Mouse (Mus musculus) bone marrow macrophage, adult 2 months (primary cell): ENCODE data around the gene Abcg8. TPM values are rescaled to one million over a fixed set of nuclear protein-coding genes. Genes with fewer than 3 reads are reported as not detected.

Source experiments
- H3K27ac ChIP-seq: 2 replicates; pipeline ENCODE4 v1.5.1; 2012; ENCODE audit warnings: low read depth, low read length; ENCODE audit not compliant: insufficient read depth
- H3K4me1 ChIP-seq: 2 replicates; pipeline ENCODE4 v1.6.1; 2012; ENCODE audit warnings: low read length; ENCODE audit not compliant: control insufficient read depth, insufficient read depth
- H3K4me3 ChIP-seq: 2 replicates; pipeline ENCODE4 v1.5.1; 2012; ENCODE audit warnings: mild to moderate bottlenecking, low read length, moderate library complexity; ENCODE audit not compliant: insufficient read depth
- CTCF ChIP-seq: IDR thresholded peaks from 2 replicates; pipeline ENCODE4 v1.5.1; 2012; ENCODE audit warnings: low read depth, mild to moderate bottlenecking, low read length, moderate library complexity
- POLR2A ChIP-seq: IDR thresholded peaks from 2 replicates; pipeline ENCODE4 v1.6.1; 2012; ENCODE audit warnings: mild to moderate bottlenecking, low read depth, low read length, borderline replicate concordance
- polyA plus RNA-seq: library from polyadenylated mRNA; stranded (reverse); fragments of >200 nt; gene quantifications from 2 replicates; pipeline ENCODE4 v1.2.4, GENCODE M21; 2012; ENCODE audit not compliant: missing spikeins, insufficient read depth, insufficient read length

The Abcg8 gene
- polyA plus RNA-seq, 1 experiment: not detected

DNA sequence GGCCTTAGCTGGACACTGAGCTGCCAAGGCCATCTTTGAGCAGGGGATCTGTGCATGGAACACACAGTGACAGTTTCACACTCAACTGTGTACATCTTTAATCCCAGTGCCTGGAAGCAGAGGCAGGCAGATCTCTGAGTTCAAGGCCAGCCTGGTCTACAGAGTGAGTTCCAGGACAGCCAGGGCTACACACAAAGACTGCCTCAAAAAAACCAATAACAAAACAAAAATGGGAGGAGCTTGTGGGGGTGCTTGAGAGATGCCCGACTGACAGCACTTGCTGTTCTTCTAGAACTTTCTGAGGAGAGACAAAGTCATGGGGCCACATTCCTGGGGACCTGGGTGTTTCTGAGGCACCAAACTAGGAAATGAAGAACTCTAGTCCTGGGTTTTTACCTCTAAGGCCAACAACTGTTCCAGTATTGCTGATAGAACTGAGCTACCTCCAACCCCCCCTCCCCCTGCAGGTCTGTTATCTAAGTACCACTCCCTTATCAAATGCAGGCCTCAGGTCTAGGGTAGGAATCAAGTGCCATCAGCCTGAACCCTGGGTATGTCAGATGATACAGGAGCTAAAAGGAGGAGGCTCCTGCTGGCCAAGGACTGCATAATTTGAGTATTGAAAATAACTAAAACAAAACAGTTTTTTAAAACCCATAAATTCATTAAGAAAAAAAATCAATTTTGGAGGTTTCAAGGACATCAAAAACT lies 52.3 kb downstream of the Abcg8 start:
- H3K4me1 ChIP-seq: no peaks in the 10 kb centered on the region
- H3K27ac ChIP-seq: no peak overlapping the region
- H3K4me3 ChIP-seq: no peak overlapping the region
- TF ChIP-seq POLR2A (no peak), CTCF (no peak)

DNA sequence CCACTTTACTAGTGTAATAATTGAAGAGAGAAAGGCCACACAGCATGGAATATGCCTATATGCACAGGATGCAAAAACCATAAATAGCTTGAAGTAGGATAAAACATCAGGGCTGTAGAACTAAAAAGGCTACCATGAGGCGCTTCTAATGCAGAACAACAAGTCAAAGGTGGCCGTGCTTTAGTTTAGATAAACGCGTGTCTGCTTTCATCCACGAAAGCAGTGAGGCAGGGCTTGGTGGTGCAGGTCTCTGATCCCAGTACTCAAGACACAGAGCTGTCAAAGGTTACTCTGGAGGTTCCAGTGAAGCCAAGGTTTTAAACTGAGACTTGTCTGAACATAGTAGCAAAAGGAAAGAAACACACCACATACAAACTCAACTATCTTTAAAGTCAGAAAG lies 53.0 kb downstream of the Abcg8 start:
- no peak overlapping the region for H3K4me3 ChIP-seq
- H3K4me1 ChIP-seq: no peaks in the 10 kb centered on the region
- TF ChIP-seq POLR2A: no peak
- no peak for TF ChIP-seq CTCF
- H3K27ac ChIP-seq: no peak overlapping the region

DNA sequence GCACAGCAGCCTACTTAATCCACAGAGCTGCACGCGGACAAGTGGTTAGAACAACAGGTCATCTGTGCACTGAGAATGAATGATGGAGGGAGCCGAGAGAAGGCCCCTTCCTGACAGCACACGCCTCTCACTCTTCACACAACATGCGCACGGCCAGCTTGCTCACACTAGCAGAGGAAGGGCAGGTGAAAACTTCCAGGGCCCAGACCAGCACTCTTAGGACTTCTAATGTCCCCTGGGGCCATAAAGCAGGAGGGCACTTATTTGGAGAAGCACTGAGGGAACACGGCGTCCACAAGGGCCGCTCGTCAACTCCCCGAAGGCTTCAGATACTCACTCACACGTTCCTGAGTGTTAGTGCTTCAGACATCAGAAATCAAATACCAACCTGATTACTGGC lies 55.3 kb downstream of the Abcg8 start:
- H3K4me3 ChIP-seq: no peak overlapping the region
- TF ChIP-seq CTCF (no peak), POLR2A (no peak)
- H3K27ac ChIP-seq: no peak overlapping the region
- H3K4me1 ChIP-seq: no peaks in the 10 kb centered on the region

DNA sequence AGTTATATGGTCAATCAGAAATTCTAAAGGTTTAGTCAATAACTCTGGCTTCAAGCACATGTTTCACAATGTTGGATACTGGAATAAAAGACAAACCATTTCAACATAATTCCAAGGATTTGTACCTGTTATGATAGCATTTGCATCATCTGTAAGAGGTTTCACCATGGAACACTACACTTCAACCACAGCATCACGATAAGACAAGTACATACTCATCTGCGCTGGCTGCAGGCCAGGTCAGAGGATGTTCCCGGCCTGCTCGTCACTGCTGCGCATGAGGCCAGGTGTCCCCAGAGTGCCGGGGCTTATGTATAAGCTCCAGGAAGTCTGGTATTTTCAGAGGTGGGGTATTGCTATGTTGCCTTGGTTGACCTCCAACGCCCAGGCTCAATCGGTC lies 56.5 kb downstream of the Abcg8 start:
- Histone ChIP-seq H3K4me3 (no peak overlapping the region), H3K27ac (no peak overlapping the region), H3K4me1 (no peaks in the 10 kb centered on the region)
- TF ChIP-seq POLR2A: no peak

DNA sequence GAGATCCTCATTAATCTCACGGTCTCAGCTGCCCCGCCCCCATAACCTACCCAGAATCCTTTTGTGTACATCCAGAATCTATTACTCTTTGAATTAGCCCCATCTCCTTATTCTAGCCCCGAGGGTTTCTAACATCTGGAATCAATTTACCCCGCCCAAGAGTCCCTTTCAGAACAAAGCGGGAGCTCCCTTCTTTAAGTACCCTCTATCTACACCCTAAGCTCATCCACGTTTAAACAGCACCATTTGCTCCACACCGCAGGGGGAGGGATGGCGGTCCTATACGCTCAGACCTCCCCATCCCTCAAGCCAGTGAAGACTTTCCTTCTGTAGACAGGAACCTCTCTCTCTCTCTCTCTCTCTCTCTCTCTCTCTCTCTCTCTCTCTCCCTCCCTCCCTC lies 60.6 kb downstream of the Abcg8 start:
- H3K27ac ChIP-seq: no peak overlapping the region
- TF ChIP-seq CTCF: no peak
- no peak for TF ChIP-seq POLR2A

DNA sequence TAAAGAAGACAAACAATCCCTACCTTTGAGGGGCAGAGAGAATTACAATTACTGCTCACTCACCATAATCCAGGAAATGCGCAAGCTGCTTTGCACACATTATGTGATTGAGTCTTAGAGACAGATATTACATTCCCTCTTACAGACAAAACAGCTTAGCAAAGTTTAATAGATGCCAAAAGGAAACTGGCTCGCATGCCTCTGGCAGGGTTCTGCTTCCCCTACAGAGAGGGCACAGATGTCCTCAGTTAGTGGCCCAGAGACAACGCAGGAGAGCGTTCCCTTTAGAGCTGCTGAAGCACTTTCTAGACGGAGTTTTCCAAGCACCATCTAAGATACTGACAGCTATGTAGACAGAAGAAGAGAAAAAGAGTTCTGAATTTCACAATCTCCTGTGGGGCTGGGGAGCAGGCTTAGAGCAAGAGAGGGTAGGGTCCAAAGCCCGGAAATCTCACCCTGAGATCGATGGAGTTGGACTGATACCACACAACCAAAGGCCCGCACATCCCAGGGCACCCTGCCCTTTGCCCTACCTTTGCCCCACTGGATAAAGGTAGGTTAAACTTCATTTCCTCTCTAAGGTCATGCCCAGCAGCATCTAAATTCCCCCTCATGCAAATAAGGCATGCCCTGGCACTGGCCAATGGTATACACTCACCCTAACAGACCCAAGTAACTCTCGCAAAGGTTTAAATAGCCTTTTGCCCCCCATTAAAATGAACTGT lies 62.1 kb downstream of the Abcg8 start:
- Histone ChIP-seq H3K27ac (no peak overlapping the region), H3K4me3 (no peak overlapping the region), H3K4me1 (no peaks in the 10 kb centered on the region)
- no peak for TF ChIP-seq CTCF
- TF ChIP-seq POLR2A: no peak

More for the DNA sequence above, 60.6 kb downstream of the Abcg8 start:
- no peak overlapping the region for H3K4me3 ChIP-seq
- H3K4me1 ChIP-seq: no peaks in the 10 kb centered on the region

DNA sequence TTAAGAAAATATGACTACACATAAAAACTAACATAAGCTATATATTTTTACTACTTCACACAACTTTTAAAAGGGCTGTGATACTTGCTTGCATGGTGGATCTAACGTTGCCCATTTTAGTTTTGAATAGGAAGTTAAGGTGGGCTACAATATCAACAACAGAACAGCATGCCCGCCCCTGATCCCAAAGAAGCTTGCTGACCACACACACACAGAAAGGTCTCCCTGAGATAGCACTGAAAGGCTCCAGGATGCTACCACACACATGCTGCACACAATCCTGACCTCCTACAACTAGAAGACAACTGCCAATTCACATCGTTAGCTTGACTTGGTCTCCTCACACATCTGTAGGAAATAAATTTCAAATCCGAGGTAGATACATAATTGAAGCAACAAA lies 68.2 kb downstream of the Abcg8 start:
- H3K27ac ChIP-seq: no peak overlapping the region
- H3K4me1 ChIP-seq: no peaks in the 10 kb centered on the region
- TF ChIP-seq CTCF: no peak
- no peak for TF ChIP-seq POLR2A
- no peak overlapping the region for H3K4me3 ChIP-seq

DNA sequence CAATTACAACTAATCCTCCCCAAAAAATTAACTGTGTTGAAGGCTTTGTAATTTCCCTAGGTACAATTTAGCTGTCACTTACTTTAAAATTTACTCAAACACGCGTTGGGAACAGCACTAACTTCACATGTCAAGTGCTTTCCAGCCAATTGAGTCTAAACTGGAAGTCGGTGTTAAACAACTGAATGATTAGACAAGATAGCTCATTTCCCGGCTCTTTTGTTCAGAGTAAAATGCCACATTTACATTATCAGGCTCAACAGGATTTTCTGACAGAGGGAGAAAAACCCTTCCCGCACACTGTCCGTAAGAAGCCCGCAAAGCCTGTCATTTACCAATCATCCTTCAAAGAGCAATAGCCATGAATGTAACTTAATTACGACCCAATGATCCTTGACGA lies 68.9 kb downstream of the Abcg8 start:
- Histone ChIP-seq H3K4me1 (no peaks in the 10 kb centered on the region), H3K27ac (no peak overlapping the region), H3K4me3 (no peak overlapping the region)
- no peak for TF ChIP-seq POLR2A
- no peak for TF ChIP-seq CTCF

DNA sequence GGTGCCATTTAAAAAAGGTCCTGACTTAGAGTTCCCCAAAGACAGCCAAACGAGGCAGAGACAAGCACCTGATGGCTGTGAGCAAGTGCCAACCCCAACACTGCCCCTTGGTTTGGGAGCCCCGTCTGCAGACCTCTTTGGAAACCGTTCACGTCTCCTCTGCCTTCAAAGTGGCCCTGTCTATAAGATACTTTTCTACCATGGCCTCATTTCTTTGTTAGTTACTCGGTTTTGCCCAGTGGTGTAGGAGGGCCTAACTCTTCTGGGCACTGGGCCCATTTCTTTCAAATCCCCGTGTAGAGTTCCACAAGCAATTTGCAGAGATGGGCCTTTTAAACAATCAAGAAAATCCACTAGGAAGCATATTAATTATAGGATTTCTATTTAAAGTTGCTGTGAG lies 71.1 kb downstream of the Abcg8 start:
- Histone ChIP-seq H3K4me3 (no peak overlapping the region), H3K27ac (no peak overlapping the region), H3K4me1 (no peaks in the 10 kb centered on the region)
- TF ChIP-seq POLR2A (no peak), CTCF (no peak)

DNA sequence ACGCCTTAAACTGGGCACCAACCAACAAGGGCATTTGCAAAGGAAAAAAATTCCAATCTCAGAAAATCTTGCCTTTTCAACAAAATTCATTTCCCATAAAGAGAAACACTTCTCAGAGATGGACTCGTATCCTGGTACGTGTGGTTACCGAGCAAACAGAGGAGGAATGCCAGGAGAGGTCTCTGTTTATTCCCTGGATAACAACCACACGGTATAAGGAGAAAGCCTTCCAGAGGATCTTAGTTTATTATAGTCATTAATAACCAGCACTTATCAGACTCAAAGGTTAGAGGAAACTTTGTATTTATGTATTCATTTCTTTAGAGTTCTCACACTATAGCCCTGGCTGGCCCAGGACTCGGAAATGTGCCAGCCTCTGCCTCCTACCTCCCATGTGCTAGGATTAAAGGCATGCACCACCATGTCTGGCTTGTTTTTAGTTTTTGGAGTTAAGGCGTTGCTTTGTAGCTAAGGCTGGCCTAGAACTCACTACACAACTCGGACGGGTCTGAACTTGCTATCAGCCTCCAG lies 72.1 kb downstream of the Abcg8 start:
- Histone ChIP-seq H3K27ac (no peak overlapping the region), H3K4me3 (no peak overlapping the region), H3K4me1 (no peaks in the 10 kb centered on the region)
- TF ChIP-seq CTCF: no peak
- TF ChIP-seq POLR2A: no peak
